Comparison of ENCODE assay signal across 7 mouse cellular contexts in genomic region chr11:78952467-78952866, GRCm38 (mm10). TPM values are rescaled to one million over a fixed set of nuclear protein-coding genes. Genes with fewer than 3 reads are reported as not detected.
A peak's percentile ranks its signal among the peaks of the same experiment; 100 is the strongest.
DNase-seq lines count a peak whose midpoint lies in the region; ATAC-seq lines count a peak whose summit lies in the region.

No protein-coding gene starts in this region.

- H3K4me3 ChIP-seq in hindbrain, embryonic 11.5 days (ENCODE audit: low read depth, low read length): no peak overlapping the region
- H3K4me3 ChIP-seq in midbrain, embryonic 10.5 days: peak overlapping the region; percentile 31; the same call in 1 of the 2 replicates

- H3K4me2 ChIP-seq in hindbrain, embryonic 11.5 days (replicated peaks; ENCODE audit: low read depth, low read length): 0 out of 2 replicates have a peak overlapping the region, but pooled peaks have one; percentile 9

- H3K9ac ChIP-seq in hindbrain, embryonic 11.5 days (ENCODE audit: low read depth, low read length): no peak overlapping the region

- H3K27me3 ChIP-seq in hindbrain, embryonic 11.5 days (ENCODE audit: control insufficient read depth, insufficient read depth, low read length): no peaks in the 10 kb centered on the region
- H3K27me3 ChIP-seq in midbrain, embryonic 10.5 days (ENCODE audit: low read depth, poor library complexity, severe bottlenecking): peaks cover 38% of the 10 kb centered on the region

- DNase-seq in thymus, postnatal 14 days: peak; percentile 32
- no peak for DNase-seq in thymus, postnatal 25 days
- peak; percentile 65 for DNase-seq in hindbrain, embryonic 11.5 days (ENCODE audit: low spot score)
- peak; percentile 47 for DNase-seq in midbrain, embryonic 10.5 days (ENCODE audit: low spot score)
- no peak for DNase-seq in MN1 (ENCODE audit: low spot score)
- DNase-seq in left cerebral cortex, adult 18-20 months (ENCODE audit: low spot score in 2 of 2): no peak

- H3K9me3 ChIP-seq in hindbrain, embryonic 11.5 days (ENCODE audit: control insufficient read depth, low read length): no peaks in the 10 kb centered on the region
- no peaks in the 10 kb centered on the region for H3K9me3 ChIP-seq in midbrain, embryonic 10.5 days (replicated peaks)

- H3K27ac ChIP-seq in hindbrain, embryonic 11.5 days (ENCODE audit: low read depth, low read length): no peak overlapping the region
- H3K27ac ChIP-seq in midbrain, embryonic 10.5 days (replicated peaks): no peak overlapping the region

- WGBS in hindbrain, embryonic 11.5 days: 9% methylated on average over 17 of the region's 17 CpGs
- whole genome bisulfite sequencing in midbrain, embryonic 10.5 days: 9% methylated on average over 17 of the region's 17 CpGs

- no peaks in the 10 kb centered on the region for H3K36me3 ChIP-seq in hindbrain, embryonic 11.5 days (ENCODE audit: control insufficient read depth, insufficient read depth, low read length)
- no peaks in the 10 kb centered on the region for H3K36me3 ChIP-seq in midbrain, embryonic 10.5 days

- ATAC-seq in common myeloid progenitor, adult 5-6 weeks (replicated peaks; ENCODE audit: low read depth, poor library complexity, severe bottlenecking): peak; percentile 43; the same call in 1 of the 2 replicates
- no peak for ATAC-seq in hindbrain, embryonic 11.5 days (ENCODE audit: low FRiP score)

- H3K4me1 ChIP-seq in hindbrain, embryonic 11.5 days (replicated peaks; ENCODE audit: control insufficient read depth, insufficient read depth, low read length): no peaks in the 10 kb centered on the region
- peaks cover 5% of the 10 kb centered on the region for H3K4me1 ChIP-seq in midbrain, embryonic 10.5 days

RNA-seq across cellular contexts. Expression of gene Nos2, which starts 31.9 kb away (rescaled TPM):
- total RNA-seq in common myeloid progenitor, adult 5-6 weeks (2017): not detected in 2 replicates
- polyA plus RNA-seq in hindbrain, embryonic 11.5 days (2014; fragmentation: Nextera tagmentation; extraction: Ambion mirVana): 0.42 and 0.80 TPM in 2 replicates
- 0.93 and 1.0 TPM in 2 replicates for polyA plus RNA-seq in midbrain, embryonic 10.5 days (2016; fragmentation: Nextera tagmentation; extraction: Ambion mirVana)
- under 1 TPM; 0.19 to 0.33 TPM for total RNA-seq in left cerebral cortex, adult 18-20 months (2021)

RNA-seq across cellular contexts. Expression of gene Lgals9, which starts 32.3 kb away (rescaled TPM):
- total RNA-seq in common myeloid progenitor, adult 5-6 weeks (2017): 146 and 172 TPM in 2 replicates
- 6.8 and 7.7 TPM in 2 replicates for polyA plus RNA-seq in hindbrain, embryonic 11.5 days (2014; fragmentation: Nextera tagmentation; extraction: Ambion mirVana)
- polyA plus RNA-seq in midbrain, embryonic 10.5 days (2016; fragmentation: Nextera tagmentation; extraction: Ambion mirVana): 2.6 and 4.9 TPM in 2 replicates
- total RNA-seq in left cerebral cortex, adult 18-20 months (2021): 1 to 10 TPM; 4.6 to 5.1 TPM

Comparison
In these comparisons a context has a peak if more than half of its experiments do, and no peak if none do; other contexts are left out.
1. DNase-seq: peak in thymus, postnatal 14 days (single experiment), hindbrain, embryonic 11.5 days (single experiment) and midbrain, embryonic 10.5 days (single experiment); none in thymus, postnatal 25 days (single experiment), MN1 (single experiment) and left cerebral cortex, adult 18-20 months (0 of 2).
2. RNA of gene Lgals9, which starts 32.3 kb away (total RNA-seq): 146 to 172 TPM in common myeloid progenitor, adult 5-6 weeks; 4.6 to 5.1 TPM in left cerebral cortex, adult 18-20 months; every median in the first group is over 10 times any median in the second.